Mouse (Mus musculus) right cerebral cortex, adult 2 months (tissue): ENCODE data around the gene Chaf1a.

Experiments used
- DNase-seq, 2 experiments: peaks; one replicate each; pipeline ENCODE4 v3.0.0; 2021 to 2022; ENCODE audit warnings: low spot score in 2 of 2

Chaf1a gene

DNA sequence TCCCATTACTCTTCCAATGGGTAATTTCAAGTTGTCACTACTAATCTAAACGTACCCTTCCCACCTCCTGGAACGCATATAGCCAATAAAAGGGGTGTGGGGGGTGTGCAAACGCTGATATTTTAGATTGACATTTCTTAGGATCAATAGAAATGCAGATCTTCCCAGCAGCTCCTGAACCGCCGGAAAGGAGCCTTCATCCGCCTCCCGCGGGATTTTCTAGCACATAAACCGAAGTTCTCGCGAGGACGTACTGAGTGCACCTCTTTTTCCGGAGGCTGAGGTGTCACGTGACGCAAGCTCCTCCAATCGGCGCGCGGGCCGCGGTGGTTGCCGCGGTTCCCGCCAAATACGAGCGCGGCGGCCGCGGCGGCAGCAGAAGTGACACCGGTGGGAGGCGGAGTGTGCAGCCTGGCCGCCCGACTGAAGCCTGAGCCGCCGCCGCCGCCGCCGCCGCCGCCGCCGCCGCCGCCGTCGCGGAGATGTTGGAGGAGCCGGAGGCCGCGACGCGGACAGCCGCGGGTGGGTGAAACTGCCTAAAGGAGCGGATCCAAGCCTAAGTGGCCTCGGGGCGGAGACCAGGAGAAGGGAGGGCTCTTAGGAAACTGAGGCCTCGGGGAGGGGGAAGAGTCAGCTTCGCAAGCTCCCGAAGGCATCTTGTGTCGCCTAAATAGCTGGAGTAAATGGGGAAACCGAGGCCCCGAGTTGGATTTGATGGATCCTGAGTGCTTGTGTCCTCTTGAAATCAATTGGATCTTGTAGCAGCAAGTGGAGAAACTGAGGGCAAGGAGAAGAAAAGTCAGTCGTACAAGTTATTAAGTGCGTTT lies at the start of gene Chaf1a:
Chaf1a (plus strand) TSS at position 410 of the 827 bp plus-strand sequence.
- peak; percentile 97 to 98 for DNase-seq

DNA sequence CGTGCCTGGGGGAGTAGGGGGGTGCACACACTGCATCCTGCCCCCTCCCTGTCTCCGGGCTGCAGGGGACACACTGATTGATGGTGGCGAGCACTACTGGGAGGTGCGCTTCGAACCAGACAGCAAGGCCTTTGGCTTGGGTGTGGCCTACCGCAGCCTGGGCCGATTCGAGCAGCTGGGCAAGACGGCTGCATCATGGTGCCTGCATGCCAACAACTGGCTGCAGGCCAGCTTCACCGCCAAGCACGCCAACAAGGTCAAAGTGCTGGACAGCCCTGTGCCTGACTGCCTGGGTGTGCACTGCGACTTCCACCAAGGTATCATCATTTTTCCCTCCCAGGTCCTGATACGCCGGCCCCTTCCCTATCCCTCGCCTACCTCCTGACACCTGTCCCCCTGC lies 44.2 kb upstream of the Chaf1a start:
- DNase-seq, result no peak

DNA sequence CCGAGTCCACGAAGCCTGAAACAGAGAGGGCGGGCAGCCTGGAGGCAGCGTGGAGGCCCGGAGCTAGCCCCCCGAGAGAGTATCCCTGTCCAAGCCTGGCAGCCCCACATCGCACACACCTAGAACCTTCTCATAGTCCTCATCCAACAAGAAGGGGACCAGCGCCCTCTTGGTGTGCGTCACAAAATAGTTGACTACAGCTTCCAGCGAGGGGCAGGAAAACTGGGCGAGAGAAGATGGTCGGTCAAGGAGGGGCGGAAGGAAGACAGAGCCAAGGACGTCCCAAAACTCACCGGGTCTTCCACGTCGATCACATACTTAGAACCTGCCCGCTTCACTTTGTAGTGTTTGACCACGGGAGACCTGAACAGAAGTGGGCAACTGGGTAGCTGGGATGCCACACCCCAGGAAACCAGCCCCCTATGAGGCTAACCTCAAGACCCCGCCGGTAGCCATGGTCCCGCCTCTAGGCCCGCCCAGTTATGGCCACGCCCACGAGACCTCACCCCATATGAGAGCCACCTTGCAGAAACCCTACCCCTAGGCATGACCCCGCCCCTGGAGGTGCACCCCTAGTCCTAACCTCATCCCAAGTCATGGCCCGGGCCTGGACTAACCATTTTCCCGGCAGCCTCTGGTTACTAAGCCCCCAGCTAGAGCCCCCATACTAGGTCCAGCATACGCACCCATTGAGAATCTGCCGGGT lies 40.3 kb upstream of the Chaf1a start:
- DNase-seq, result no peak

DNA sequence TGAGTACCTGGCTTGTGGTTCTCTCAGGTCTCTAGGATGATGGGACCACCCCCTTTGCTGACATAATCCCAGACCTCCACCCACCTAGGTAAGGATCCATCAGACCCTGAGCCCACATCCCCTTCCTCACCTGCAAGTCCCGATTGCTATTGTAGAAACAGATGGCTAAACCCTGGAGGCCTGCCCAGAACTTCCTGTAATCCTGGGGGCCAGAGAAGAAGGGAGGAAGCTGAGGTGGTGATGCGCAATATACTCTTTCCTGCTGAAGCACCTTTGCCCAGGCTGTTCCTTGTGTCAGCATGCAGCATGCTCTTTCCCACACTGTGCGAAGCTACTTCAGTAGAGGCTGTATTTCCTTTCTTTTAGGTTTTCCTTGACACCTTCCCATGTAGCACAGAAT lies 37.2 kb upstream of the Chaf1a start:
- DNase-seq, result no peak

DNA sequence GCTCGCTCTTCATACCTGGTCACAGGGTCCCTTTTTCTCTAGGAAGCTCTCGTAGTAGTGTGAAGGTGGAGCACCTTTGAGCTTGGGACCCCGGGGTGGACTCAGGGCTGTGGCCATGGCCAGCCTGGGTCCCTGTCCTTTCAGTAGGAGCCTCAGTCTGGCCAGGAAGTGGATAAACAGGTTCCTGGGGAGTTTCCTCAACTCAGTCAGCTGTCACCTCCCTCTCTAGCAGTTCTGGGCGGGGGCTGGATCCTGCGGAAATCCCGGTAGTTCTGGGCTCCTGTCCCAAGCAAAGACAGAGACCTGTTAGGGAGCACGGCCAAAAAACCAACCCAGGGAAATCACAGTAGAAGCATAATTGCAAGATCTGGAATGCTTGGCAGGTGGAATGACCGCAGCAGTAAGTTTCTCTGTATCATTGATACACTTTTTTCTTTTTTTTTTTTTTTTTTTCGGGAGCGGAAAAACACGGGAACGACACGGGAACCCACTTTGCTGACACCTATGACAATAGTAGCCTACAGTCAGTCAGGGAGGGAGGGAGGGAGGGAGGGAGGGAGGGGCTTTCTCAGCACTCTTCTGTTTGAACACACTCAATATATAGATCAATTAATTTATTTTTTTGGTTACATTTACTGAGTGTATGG lies 34.7 kb upstream of the Chaf1a start, which contains the start of the genes Stap2 and Mpnd:
Stap2 (minus strand) TSS at position 170 of the 647 bp plus-strand sequence.
Mpnd (plus strand) TSS at position 297 of the 647 bp plus-strand sequence.
- no peak for DNase-seq

DNA sequence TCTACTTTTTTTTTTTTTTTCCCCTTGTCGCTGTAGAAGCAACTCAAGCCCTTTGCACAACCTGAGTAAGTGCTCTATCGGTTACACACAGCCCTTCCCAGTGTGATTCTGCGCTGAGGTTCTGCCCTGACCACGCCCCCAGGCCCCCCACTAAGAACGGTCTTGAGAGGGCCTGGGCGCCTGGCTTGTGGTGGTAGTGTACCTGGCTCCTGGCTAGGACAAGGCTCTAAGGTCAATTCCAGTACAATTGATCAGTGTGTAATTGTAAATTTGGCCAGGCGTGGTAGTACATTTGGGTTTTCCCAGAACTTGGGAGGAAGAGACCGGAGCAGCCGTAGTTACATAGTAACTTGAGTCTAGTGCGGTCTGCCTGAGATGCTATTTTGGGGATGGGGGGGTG lies 33.3 kb upstream of the Chaf1a start:
- no peak for DNase-seq

DNA sequence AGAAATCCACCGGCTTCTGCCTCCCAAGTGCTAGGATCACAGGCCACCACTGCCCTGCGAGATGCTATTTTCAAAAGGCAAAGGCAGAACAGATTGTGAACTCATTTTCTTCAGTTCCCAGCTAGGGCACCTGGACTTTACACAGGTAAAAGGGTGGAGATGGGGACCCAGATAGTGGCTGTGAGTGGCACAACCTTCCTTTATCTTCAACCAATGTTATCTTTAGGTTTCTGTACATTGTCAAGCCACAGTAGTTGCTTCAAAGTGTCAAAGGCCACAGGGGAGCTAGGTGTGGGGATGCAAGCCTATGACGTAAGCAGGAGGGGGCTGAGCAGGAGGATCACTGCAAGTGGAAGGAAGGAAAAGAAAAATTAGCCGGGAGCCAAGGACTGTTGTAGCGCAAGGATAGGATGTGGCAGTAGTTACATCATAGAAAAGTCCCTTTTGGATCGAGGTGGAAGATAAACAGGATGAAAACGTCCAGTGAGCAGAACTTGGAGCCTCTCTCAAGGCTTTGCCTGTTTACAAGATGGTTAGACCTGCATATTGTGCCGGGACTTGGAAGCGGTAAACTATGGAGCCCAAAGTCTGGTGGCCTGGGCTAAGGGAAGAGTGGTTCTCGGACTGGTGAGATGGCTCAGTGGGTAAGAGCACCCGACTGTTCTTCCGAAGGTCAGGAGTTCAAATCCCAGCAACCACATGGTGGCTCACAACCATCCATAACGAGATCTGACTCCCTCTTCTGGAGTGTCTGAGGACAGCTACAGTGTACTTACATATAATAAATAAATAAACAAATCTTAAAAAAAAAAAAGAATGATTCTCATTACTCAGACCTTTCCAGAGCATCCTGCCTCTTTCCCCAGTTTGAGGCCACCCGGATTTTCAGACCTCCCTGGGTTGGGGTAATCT lies 32.5 kb upstream of the Chaf1a start:
- DNase-seq, result no peak

DNA sequence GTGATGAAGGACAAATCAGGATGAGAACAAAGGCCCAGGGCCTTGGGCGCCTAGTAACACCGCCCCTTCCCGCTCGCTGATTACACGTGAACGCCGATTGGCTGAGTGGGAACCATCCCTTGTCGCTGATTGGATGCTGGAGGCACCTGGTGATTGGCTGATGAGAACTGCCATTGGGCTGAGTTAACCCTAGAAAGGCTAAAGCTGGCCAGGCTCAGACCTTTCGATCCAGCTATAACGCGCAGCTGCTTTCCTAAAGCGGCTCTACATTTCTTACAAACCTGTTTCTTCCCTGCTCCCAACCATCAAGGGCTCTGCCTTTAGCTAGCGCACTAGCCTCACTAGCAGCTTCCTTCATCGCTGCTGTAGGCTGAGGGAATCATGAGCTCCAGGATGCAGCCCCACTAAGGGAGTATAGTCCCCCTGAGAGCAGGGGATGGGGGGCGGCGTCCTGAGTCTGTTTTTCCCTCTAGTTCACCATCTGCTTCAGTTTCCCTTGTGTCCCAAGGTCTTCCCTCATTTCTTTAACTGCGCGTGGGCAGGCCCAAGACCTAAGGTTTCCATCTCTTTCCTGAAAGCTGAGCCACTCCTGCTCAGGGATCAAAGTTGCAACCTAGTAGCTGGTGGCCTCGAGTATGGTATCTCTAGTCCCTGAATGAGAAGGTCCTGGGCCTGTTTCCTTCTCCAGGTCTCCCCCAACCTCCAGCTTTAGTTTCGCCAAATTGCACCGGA lies 31.7 kb upstream of the Chaf1a start:
- peak; percentile 95 for DNase-seq

DNA sequence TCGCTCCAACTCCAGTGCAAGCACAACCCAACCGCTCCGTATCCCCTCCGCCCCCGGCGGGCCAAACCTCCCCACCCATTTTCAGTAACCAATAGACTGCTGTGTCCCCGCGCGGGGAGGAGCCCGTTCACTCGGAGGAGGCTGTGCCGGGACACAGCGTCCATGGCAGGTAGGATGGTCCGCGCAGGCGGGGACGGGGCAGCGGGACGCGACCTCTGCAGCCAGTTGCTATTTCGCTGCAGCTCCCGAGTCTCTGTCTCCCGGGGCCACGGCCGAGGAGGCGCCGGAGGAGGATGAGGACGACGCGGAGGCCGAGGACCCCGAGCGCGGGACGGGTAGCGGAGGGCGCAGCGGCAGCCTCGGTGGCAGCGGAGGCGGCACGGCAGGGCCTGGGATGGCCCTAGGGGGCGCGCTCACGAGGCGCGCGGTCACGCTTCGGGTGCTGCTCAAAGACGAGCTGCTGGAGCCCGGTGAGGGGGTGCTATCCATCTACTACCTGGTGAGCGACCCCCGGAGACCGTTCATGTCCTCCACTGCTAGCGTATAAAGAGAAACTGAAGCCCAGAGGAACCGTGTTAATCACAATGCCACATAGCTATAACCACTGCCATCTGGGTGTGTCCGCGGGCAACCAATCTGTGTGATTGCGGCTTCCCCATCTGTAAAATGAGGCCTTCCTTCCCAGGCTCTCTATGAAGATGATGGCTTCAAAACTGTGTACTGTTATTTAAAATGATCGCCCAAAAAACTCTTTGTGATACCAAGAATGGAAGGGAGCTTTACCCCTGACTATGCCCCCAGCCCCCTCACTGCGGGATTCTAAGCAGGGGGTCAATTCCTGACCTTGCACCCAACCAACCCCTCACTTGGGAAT lies 30.9 kb upstream of the Chaf1a start:
- DNase-seq, result peak; percentile 92 to 93

DNA sequence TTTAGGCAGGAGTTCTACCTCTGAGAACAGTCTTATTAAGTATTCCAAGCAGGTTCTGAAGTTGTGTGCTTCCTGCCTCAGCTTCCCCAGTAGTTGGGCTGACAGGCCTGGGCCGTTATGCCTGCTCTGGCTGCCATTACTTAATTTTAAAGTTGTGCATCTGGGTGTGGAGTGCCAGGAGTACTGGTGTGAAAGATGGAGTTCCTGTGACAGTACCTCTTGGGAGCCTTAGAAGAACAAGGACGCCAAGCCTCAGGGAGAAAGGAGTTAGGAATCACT lies 30.3 kb upstream of the Chaf1a start:
- no peak for DNase-seq

DNA sequence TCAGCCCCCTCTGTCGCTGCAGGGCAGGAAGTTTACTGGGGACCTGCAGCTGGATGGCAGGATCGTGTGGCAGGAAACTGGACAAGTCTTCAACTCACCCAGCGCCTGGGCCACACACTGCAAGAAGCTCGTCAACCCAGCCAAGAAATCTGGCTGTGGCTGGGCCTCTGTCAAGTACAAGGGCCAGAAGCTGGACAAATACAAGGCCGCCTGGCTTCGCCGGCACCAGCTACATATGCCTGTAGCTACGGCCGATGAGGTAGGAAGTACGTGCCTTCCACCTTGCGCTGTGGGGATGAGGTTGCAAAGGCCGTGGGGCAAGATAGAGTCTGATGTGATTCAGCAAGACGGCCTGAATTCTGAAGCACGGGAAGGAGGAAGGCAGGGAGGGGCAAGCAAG lies 30.0 kb upstream of the Chaf1a start:
- DNase-seq, result no peak

DNA sequence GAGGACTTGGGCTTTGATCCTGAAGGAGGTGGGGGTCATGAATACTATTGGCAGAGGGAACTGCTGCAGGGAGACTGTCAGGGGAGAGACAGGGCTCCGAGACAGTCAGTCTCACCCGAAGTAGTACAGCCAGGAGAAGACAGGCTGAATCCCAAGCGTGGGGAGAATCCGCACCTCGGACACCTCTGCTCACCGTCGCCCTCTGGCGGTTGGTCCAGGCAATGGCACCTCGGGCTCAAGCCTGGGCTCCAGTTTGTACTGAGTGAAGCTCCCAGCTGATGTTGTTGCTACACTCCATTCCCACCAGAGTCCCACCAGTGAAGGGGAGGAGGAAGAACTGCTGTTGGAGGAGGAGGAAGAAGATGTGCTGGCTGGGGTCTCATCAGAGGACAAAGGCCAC lies 29.6 kb upstream of the Chaf1a start:
- DNase-seq, result peak; percentile 70 to 82

DNA sequence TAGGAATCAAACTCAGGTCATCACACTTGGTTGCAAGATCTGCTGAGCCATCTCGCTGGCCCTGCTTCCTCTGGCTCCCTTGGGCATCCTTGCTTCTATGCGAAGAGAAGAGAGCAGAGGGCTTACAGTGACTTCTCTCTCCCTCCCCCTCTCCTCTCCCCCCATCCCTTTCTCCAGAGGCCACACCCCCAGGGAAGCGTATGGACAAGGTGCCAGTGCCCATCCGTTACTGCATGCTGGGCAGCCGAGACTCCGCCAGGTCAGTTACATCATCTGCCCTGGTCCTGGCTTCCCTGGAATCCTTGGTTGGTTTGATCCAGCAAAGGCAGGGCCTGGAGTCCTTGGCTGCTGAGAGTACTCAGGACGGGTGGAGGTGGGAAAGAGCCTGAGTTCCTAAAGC lies 28.8 kb upstream of the Chaf1a start:
- DNase-seq, result no peak

DNA sequence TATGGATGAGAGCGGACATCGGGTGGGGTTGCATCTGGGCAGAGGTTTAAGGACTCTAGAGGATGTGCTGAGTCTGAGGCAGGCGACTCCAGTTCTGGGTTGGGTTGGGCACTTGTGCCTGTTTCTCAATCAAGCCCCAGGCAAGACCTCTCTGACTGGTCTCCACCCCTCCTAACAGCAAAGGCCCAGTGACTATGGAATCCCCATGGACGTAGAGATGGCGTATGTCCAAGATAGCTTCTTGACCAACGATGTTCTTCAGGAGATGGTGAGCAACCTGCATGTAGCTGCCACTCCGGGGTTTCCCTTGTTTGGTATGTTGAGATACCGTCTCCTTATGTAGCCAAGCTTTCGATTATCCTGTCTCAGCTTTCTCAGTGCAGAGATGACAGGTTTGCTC lies 24.9 kb upstream of the Chaf1a start:
- no peak for DNase-seq

DNA sequence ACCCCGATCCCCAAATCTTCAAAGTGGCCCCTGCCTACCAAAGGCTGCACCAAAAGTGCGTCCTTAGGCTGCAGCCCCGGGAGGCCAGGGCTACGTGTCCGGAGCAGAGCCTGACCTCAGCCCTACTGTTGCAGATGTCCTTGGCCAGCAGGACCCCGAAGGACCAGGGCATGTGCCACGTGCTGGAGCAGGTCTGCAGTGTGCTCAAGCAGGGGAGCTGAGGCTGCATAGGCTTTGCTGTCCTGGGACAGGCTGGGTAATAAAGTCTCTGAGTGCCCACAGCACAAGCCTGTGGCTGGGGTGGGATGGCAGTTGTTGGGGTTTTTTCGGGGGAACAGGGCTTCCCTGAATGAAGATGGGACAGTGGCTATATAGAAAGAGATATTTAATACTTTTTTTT lies 23.9 kb upstream of the Chaf1a start:
- no peak for DNase-seq

DNA sequence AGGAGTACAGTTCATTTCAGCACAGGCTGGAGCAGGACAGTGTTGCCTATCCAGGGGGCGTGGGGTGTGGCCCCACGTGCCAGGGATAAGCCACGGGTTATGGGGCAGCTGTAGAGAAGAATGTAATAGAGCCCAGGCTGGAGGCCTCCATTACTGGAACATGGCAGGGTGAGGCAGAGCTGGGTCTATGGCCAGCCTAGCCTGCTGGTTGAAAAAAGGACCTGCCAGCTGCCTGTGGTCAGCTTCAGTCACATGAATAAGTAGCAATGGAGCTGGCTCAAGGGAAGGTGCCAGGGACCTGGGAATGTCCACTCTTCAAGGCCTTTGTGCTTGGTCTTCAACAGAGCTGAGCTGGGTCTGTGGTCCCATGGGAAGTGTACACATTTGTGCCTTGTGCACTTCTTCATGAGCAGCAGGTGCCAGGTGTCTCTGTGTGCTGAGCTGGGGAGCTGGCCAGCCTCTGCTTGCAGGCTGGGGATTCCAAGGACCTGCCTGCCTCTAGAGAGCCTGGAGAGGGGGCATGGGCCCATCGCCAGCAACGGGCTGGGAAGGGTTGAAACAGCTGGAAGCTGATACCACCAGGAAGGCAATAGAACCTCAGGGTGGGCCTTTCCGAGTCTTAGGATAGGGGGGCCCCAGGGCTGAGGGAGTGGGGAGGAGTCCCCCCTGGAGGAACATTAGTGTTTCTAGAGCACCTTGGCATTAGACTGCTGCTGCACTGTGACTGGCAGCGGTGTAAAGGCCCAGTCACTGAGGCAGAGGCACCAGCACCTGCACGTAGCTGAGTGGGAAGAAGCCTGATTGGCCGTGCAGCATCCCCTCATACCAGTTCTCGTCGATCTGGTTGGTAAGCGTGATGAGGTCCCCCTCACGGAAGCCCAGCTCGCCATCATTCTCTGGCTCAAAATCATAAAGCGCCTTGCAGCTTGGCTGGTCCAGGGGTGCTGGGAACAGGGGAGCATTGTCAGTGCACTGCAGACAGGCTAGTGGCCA lies 23.1 kb upstream of the Chaf1a start:
- no peak for DNase-seq

DNA sequence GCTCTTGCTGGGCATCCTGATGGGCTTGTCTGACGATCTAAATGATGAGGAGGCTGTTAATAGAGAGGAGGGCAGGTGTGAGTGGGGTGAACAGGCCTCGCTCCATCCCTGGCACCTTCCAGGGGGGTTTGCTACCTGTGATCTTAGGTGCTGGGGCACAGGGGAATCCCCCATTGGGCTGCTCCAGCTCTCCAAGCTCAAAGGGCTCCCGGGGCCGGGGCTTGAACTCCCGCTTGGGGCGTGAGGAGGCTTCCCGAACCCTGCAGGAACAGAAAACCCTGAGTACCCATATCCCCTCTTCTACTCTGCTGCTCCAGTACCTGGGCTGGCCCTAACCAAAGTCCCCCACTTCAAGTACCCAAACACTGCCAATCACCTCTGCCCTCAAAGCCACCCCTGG lies 22.4 kb upstream of the Chaf1a start:
- no peak for DNase-seq

DNA sequence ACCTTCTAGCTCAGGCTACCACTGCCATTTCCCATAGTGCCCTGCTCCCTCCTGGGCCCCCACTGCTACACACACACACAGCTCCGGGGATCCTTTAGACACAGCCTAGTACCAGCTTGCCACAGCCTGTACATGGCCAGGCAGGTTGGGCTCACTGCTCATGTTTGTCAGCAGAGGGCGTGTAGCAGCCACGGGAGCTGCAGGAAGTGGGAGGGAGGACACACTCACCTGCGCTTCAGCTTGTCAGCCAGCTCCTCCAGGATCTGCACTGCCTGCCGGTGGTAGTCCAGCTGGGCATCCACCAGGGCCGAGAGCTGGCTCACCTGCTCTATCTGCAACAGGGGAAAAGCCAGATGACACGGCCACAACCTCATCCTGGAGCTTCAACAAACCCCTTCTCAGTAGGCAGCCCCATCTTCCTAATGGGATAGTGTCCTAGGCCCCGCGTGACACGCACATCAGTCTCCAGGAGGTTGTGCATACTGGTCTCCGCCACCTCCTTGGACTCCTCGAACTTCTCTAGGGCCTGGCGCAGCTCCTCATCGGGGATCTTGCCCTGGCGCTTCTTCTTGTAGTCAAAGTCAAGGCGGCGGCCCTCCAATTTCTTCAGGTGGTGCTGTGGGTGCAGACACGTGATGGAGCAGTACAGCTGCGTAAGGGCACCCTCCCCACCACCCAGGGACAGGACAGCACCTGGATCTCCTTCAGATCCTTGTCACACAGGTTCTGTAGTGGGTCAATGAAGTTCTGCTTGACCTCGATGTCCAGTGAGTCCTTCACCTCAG lies 21.7 kb upstream of the Chaf1a start:
- peak; percentile 68 to 71 for DNase-seq
